Mouse (Mus musculus) heart, adult 2 months (tissue): ENCODE measurements around the gene Atf7ip.

Source experiments
- CTCF ChIP-seq: fragments of 200-600 bp; IDR thresholded peaks from 2 replicates; pipeline ENCODE4 v1.8.1; 2022; ENCODE audit warnings: antibody characterized with exemption, mild to moderate bottlenecking, moderate library complexity
- EP300 ChIP-seq: fragments of 200-500 bp; IDR thresholded peaks from 2 replicates; pipeline ENCODE4 v1.6.1; 2011; ENCODE audit warnings: low read depth, low read length, control low read depth; ENCODE audit not compliant: insufficient read depth
- POLR2A ChIP-seq: fragments of 200-500 bp; IDR thresholded peaks from 2 replicates; pipeline ENCODE4 v1.6.1; 2011; ENCODE audit warnings: mild to moderate bottlenecking, low read depth, low read length, control low read depth; ENCODE audit not compliant: insufficient read depth

GRCm38 (mm10) chr6:136546987-136547386 is 41.0 kb downstream of the Atf7ip start:
- TF ChIP-seq POLR2A (no peak), CTCF (no peak), EP300 (no peak)
